Mouse (Mus musculus): ENCODE results near the gene Chst8. TPM values are rescaled to one million over a fixed set of nuclear protein-coding genes. Genes with fewer than 3 reads are reported as not detected.

Chst8 gene
- polyA plus RNA-seq, 1 experiment: 12.5 TPM

DNA sequence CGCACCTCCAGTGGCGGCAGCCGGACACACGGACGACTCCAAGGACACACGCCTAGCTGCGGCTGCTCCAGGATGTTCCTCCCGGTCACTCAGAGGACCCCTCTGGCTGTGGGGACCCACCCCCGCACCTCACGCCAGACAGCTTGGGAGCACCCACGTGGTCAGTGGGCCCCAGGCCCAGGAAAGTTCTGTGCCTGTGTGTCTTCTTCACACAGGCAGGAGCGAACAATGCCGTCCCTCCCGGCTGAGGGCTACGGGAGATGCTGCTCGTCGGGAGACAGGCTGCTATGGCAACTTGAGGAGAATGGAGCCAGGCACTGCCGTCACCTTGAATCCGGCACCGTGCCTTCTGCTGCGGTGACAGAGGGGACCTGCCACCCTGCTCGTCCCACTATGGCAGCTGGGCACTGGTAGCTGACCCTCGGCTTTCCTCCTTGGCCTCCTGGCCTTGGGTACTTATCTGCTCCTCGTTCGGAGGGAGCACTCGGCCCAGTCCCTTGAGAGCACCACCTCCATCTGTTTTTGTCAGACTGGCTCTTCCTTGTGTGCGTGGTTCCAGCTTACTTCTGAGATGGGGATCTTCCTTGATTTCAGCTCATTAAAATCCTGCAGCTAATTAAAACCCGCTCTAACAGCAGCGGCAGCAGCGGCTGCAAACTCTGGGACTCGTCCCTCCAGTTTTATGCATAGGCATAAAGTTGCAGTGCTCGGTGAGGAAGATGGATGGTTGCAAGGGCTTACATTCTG is 59.2 kb downstream of the Chst8 start:
- DNase-seq (ENCODE audit: extremely low spot score in 1 of 2, low spot score in 1 of 2): no peak

DNA sequence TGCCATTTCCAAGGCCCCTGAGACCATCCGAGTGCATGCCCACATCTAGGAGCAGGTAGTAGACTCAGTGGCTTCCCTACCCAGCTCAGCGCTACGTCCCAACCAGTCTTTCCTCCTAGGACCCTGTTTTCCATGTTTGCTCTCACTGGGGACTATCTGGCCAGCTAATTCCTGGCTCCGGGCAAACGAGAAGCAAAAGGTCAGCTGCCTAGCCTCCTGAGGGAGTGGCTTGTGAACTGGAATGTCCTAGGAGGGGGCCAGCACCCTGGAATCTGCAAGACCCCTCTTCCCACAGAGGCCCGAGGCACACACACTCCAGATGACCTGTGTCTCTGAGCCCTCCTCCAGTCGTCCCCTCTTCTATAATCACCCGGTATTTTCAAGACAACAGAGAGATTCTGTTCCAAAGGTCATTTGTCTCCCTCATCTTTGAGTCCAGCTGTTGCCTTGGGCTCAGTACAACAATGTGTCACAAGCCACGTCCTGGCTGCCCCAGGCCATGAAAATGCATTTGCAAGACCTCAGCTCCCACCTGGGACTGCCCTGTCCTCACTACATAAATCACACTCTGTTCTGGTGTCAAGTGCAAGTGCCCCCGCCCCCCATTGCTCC is 60.3 kb downstream of the Chst8 start:
- DNase-seq (ENCODE audit: extremely low spot score in 1 of 2, low spot score in 1 of 2): no peak

DNA sequence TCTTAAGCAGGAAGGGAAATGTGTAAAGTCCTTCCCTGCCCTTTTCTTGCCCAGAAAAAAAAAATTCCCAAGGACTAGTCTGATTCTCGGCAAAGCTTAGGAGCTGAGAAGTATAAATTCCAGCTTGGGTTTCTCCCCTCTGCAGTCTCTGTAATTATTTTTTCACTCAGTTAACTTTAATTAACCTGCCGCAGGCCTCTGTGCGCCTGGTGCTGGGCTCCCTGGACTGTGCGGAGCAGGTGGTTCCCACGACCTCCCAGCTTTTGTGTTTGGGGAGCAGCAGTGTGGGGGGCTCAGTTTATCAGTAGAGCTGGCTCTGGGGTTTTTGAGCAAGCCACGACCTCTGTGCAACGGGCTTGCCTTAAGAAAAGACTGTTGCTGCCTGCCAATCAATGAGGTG is 62.2 kb downstream of the Chst8 start:
- no peak for DNase-seq (ENCODE audit: extremely low spot score in 1 of 2, low spot score in 1 of 2)

DNA sequence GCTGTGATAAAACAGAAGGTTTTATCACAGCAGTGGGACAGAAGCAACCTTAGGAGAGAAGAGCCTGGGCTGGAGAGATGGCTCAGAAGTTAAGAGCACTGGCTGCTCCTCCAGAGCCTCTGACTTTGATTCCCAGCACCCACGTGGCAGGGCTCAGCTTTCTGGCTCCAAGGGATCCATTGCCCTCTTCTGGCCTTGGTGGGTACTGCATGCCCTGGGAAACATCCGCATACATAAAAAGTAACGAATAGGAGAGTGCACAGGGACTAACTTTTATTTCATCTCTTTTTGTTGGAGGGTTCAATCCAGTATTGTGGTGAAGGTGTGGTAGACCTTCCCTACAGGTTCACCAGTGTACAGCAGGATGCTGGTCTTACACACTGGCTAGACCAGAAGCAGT is 62.8 kb downstream of the Chst8 start:
- no peak for DNase-seq (ENCODE audit: extremely low spot score in 1 of 2, low spot score in 1 of 2)

DNA sequence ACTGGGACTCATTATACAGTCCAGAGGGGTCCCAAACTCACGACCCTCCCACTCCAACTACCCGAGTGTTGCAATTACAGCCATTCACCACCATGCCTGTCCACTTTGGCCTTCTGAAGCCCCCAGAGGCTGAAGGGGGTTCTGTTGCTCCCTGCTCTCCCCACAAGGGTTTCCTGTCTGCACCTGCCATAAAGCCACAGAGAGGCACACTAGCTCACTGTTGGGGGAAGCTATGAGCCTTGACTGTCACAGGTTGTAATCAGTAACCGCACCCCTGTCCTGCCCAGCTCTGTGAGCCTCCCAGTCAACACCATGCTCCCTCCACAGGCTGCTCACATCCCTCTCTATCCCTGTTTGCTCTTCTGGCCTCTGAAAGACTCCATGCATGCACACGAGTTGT is 64.0 kb downstream of the Chst8 start:
- DNase-seq (ENCODE audit: extremely low spot score in 1 of 2, low spot score in 1 of 2): no peak

DNA sequence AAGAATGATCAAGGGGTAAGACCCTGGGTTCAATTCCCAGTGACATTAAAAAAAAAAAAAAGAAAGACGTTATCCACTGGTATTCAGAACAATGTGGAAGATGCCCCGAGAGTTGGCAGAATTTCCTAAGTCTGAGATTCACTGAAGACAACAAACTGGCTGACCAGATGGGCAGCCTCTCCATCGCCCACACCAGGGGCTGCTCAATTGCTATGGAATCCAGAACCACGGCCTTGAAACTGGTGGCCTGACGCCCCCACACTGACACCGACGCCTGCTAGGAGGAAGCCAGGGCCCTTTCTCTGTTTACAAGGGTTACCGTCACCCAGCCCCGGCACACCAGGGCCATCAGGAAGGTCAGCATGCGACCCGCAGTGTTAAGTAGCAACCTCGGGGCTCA is 64.8 kb downstream of the Chst8 start:
- no peak for DNase-seq (ENCODE audit: extremely low spot score in 1 of 2, low spot score in 1 of 2)

DNA sequence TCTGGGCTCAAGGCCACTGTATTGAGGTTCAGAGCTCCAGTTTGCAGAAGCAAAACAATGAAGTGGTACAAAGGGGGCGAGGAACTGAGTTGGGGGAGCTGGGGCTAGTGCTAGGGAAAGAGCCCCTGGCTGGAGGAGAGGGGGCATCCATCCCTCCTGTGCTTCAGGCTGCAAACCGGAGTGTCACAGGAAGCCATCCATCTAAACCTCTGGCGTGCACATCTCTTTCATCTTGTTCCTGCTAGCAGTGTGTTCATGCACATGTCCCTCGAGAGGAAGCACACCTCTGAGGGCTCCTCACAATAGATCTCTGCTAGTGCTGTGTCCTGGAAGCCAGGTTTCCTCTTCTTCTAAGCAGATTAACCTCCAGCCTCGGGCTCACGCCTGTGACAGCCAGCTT is 65.9 kb downstream of the Chst8 start:
- no peak for DNase-seq (ENCODE audit: extremely low spot score in 1 of 2, low spot score in 1 of 2)

DNA sequence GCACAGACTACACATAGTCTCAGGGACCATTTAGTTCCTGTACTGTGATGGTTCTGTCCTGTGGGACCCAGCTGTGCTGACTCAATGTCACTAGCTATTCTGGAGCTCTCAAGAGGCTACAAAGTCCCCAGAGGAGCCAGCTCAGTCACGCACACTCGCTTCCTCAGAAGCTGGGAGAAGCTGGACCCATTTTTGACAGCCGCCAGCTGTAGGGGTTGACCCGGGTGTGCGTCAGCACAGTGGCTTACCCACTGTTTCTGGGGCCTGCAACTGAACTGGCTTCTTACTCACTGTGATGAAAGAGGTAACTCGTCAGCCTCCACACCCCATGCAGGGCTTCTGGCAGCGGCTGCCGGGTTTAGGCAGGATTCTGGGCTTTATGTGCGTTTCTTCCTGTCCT is 66.3 kb downstream of the Chst8 start:
- no peak for DNase-seq (ENCODE audit: extremely low spot score in 1 of 2, low spot score in 1 of 2)

DNA sequence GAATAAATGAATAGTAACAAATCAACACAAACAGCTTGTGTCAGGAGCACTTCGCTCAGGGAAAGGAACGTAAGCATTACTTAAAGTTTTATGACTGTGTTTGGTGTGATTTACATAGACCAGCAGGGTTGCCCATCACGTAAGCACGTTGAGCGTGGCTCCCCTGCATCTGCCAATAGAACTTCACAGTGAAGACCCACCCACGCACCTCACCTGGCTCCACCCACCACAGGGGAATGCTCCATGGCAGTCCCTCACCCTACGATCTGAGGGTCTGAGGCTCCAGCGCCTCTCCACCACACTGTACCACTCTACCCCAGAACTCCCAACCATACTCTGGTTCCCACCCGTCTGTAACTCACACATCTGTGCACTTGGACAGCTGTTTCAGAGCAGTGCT is 67.1 kb downstream of the Chst8 start:
- DNase-seq (ENCODE audit: extremely low spot score in 1 of 2, low spot score in 1 of 2): no peak

DNA sequence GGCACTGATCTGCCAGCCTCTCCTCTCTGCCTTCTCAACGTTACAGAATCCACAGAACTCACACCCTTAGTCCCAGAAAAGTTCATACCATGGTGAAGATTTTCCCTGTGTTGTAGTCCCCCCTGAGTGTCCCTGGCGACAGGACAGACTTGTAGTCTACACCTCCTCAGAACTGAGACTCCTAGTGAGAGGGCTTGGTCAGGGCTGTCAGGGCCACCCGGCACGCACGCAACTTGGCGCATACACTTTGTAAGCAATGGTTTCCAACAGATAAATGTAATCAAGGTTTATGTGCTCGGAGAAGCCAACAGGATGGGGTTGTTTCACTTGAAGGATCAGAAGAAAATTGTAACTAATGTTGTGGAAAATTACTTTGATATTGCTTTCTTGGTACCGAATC is 67.5 kb downstream of the Chst8 start:
- no peak for DNase-seq (ENCODE audit: extremely low spot score in 1 of 2, low spot score in 1 of 2)

DNA sequence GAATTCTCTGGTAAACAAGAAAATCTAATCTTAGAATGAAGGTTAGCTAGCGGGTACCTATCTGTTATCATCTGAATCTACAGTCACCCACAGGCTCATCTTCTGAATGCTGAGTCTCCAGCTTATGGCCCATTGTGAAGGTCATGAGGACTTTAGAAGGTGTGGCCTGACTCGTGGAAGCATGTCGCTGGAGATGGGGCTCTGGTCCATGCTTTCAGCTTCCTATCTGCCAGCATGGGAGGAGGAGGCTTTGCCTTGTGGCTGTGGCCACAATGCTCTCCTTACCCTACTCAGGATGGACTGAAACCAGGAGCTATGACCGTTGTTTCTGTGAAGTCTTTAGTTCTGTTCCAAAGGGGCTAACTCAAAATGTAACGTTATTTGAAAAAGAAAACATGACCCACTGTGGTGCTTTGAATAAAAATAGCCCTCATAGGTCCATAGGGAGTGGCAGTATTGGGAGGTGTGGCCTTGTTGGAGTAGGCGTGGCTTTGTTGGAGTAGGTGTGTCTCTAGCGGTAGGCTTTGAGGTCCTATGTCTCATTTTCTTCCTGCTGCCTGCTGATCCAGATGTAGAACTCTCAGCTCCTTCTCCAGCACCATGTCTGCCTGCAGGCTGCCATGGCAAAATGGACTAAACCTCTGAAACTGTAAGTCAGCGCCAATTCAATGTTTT is 69.0 kb downstream of the Chst8 start:
- DNase-seq (ENCODE audit: extremely low spot score in 1 of 2, low spot score in 1 of 2): no peak

DNA sequence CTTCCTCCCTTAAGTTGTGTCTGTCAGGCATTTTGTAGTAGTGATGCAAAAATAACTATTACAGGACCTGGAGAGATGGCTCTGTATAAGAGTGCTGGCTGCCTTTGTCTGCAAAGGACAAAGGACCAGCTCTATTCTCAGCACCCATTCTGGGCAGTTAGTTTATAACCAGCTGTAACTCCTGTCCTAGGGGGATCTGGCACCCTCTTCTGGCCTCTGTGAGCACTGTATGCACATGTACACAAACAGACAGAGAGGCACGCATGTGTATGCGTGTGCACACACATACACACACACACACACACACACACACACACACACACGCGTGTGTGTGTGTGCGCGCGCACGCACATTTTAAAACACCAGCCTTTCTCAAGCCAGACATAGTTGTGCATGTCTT is 73.1 kb downstream of the Chst8 start:
- DNase-seq (ENCODE audit: extremely low spot score in 1 of 2, low spot score in 1 of 2): no peak

DNA sequence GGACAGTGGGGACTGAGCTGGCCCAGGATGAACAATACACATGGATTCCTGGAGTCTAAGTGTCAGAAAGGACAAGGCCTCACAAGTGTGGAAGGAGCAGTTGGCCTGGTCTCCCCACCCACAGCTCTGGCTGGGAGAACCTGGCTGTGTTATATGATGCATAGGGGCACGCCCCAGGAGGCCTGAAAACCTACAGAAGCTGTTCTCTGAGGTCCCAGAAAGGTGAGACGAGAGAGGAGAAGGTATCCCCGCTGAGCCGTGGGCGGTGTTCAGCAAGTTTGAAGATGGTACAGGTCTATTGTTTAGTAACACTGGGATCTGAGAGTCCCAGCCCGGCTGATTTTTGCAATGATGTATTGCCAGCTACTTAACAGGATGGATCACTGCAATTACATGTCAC is 75.3 kb downstream of the Chst8 start:
- no peak for DNase-seq (ENCODE audit: extremely low spot score in 1 of 2, low spot score in 1 of 2)

DNA sequence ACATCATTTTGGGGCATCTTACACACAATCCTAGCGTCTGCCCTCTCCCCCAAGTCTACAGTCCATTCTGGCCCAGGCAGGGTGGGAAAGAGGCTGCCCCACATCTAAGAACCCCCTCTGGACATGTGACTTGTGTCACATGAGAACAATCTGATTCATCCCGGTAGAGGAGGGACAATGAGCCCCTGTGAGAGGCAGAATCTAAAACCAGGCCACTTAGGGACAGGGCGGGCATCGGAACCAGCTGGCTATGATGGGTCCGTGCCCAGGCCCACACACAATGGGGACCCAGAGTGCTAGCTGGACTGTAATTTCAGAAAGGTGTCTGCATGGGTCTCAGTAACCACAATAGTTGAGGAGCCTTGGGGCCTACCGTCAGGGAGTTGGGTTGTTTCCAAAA is 78.2 kb downstream of the Chst8 start:
- peak; percentile 25 to 36 for DNase-seq (ENCODE audit: extremely low spot score in 1 of 2, low spot score in 1 of 2)

DNA sequence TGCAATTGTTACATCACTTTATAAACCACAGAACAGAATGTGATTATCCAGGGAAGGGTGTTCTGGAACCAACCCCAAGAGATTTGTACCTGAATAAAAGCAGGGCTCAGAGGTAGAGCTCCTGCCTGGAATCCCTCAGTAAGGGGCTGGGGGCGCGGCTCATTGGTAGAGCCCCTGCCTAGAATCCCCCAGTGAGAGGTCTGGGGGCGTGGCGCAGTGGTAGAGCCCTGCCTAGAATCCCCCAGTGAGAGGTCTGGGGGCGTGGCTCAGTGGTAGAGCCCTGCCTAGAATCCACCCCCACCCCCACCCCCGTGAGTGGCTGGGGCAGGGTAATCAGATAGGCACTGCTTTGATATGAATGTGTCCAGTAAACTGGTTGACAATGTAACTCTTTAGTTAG is 83.6 kb downstream of the Chst8 start:
- DNase-seq (ENCODE audit: extremely low spot score in 1 of 2, low spot score in 1 of 2): no peak

DNA sequence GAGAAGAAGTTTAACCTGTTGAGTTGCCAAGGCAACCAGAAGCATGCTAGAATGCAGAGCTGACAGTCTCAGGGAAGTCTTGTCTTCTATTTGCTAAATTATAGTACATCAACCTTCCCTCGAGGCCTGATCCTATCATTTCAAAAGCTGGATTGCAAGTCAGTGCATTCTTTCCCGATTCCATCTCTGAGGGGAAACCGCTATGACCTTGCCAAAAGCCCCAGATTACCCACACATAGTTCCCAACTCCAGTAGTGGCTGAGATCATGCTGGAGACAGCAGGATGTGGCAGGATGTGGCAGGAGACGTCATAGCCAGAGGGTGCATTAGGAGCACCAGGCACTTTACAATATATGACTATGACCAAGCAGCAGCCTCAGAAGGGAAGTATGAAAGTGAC is 87.3 kb downstream of the Chst8 start:
- no peak for DNase-seq (ENCODE audit: extremely low spot score in 1 of 2, low spot score in 1 of 2)

DNA sequence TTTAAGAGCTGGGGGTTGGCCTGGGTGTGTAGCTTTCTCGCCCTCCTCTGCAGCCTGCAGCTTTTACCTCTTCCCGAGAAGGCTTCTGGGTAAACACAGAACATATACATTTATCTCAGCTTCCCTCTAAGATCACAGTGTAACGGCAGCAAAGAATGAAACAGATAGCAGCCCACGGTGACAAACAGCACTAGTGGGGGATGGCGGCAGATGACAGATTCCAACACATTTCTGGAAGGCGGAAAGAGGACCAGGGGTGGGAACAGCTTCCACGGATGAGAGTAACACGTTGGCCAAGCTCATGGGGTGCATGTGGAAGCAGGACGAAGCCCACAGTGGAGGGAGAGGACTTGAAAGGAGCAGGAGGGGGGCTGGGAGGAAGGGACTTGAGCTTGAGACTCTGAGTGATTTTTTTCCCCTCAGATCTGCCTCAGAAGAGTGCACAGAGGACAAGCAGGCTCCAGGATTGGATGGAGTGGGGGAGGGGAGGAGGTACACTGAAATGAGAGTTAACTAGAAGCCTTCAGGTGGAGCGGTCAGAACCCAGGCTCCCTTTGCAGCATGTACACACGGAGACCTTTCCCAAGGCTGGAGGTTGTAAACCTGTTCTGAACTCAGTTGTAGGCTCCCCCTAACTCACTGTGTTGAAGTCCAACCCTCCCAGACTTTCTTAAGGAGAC is 89.8 kb downstream of the Chst8 start:
- peak in 1 of 2 experiments; percentile 40 for DNase-seq (ENCODE audit: extremely low spot score in 1 of 2, low spot score in 1 of 2)

DNA sequence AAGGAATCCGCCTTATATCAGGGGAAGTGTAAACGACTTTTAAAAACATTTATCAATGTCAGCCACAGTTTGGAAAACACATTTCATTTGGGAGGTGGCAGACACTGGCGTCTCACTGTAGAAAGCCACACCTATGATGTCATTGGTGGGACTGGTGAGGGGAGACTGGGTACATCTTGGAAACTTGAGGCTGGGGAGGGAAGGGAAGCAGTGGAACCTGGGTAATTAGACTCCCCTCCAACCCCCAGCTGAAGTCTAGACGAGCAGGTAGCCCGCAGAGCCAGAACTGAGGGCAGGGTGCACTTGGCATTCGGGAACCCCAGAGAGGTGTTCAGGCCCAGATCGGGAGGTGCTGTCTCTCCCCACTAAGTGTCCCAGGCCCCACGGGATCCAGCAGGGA is 90.4 kb downstream of the Chst8 start:
- no peak for DNase-seq (ENCODE audit: extremely low spot score in 1 of 2, low spot score in 1 of 2)

DNA sequence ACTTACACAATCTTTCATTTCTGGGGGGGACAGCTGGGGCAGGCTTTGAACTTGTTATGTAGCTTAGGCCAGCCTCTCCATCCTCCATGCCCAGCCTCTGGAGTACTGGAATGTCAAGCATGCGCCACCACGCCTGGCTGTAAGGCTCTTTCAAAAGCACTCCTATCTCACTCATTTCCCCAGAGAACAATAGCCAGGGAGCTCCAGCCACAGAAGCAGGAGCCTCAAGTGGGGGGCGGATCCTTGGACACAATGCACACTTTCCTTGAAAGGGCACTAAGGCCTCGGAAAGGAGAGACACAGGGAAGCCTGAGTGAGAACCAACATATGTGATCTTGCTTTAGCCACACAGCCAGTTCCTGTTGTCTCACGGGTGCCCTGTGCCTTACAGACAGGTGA is 90.9 kb downstream of the Chst8 start:
- no peak for DNase-seq (ENCODE audit: extremely low spot score in 1 of 2, low spot score in 1 of 2)

DNA sequence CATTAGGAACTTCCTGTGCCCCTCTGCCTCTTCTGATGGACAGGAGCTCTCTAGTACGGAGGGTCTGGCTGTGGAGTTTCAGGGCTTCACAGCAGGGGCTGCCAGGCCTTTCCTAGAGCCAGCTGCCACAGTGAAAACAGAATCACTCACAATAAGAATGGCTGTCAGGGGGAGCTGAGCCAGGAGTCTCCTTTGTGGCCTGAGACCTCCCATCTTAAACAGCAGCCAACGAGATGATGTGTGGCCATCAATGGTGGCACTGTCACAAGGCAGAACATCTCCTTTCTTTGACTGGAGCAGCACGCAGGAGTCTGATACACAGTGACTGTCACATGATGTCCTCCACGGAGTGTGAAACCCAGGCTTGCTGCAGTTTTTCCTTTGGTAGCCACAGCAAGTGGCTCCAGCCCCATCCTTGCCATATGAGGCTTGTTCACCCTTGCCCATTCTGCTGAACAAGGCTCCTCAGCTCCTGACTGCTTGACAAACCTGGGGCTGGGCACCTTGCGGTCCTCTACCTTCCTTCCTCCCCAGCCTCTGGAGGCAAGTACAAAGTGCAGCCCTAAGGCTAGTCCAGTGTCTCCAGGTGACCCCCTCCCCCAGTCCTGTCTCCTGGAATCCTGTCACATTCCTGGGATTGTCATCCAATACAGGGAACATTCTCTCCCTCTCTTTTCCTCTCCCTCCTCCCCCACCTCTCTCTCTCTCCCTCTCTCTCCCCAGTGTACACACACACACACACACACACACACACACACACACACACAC is 91.4 kb downstream of the Chst8 start:
- DNase-seq (ENCODE audit: extremely low spot score in 1 of 2, low spot score in 1 of 2): no peak

DNA sequence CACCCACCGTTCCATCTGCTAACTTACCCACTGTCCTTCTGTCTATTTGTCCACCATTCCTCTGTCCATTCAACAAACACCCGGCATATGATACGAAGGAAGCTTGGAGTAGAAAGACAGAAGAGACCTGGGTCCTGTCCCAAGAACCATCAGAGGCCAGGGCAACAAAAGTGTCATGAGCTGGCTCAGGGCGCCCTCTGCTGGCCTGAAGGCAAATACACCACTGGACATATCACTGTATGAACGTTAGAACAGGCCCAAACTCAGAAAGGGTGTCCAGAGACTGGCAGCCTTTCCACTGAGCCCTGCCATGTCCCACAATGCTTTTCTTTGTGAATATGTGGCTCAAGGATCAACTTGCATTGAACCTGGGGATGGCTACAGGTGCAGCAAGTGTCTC is 92.9 kb downstream of the Chst8 start:
- DNase-seq (ENCODE audit: extremely low spot score in 1 of 2, low spot score in 1 of 2): peak in 1 of 2 experiments; percentile 59
